Mouse (Mus musculus) small intestine, adult 2 months (tissue): ENCODE data around the gene Zbtb12. TPM values are rescaled to one million over a fixed set of nuclear protein-coding genes. Genes with fewer than 3 reads are reported as not detected.

ENCODE experiments used
- H3K27ac ChIP-seq: fragments of 200-500 bp; 2 replicates; pipeline ENCODE4 v1.5.1; 2012; ENCODE audit warnings: low read depth, low read length, control low read depth, inconsistent platforms; ENCODE audit not compliant: insufficient read depth
- H3K27me3 ChIP-seq: fragments of 200-500 bp; 2 replicates; pipeline ENCODE4 v1.6.1; 2012; ENCODE audit warnings: mild to moderate bottlenecking, moderate library complexity, low read length, inconsistent platforms; ENCODE audit not compliant: control insufficient read depth, insufficient read depth
- H3K36me3 ChIP-seq: fragments of 200-500 bp; 2 replicates; pipeline ENCODE4 v1.6.1; 2012; ENCODE audit warnings: mild to moderate bottlenecking, low read length, control low read depth, inconsistent platforms; ENCODE audit not compliant: control insufficient read depth, insufficient read depth
- H3K4me1 ChIP-seq: fragments of 200-500 bp; 2 replicates; pipeline ENCODE4 v1.6.1; 2012; ENCODE audit warnings: low read length, inconsistent platforms, mixed read lengths; ENCODE audit not compliant: control insufficient read depth, insufficient read depth, insufficient read length
- H3K4me3 ChIP-seq: fragments of 200-500 bp; 2 replicates; pipeline ENCODE4 v1.5.1; 2012; ENCODE audit warnings: low read depth, mild to moderate bottlenecking, control low read depth, inconsistent platforms, low read length, moderate library complexity
- CTCF ChIP-seq: fragments of 200-500 bp; IDR thresholded peaks from 2 replicates; pipeline ENCODE4 v1.5.1; 2012; ENCODE audit warnings: low read depth, mild to moderate bottlenecking, control low read depth, inconsistent platforms, low read length, moderate library complexity, mixed read lengths; ENCODE audit not compliant: insufficient replicate concordance, insufficient read length; ENCODE audit errors: extremely low read depth
- POLR2A ChIP-seq: fragments of 200-500 bp; IDR thresholded peaks from 2 replicates; pipeline ENCODE4 v1.6.1; 2012; ENCODE audit warnings: low read depth, mild to moderate bottlenecking, control low read depth, inconsistent platforms, low read length, moderate library complexity
- WGBS: fragments of 180-500 bp; shearing (Covaris S2); methylation state at CpG from one replicate; pipeline ENCODE4 v1.1.7; 2018; 5-methylcytosine and 5-hydroxymethylcytosine counted together
- polyA plus RNA-seq: library from polyadenylated mRNA; depleted of rRNA; stranded (reverse); fragments of >200 nt; gene quantifications from 2 replicates; pipeline ENCODE4 v1.2.3, GENCODE M21; 2012

The Zbtb12 gene
- polyA plus RNA-seq, 1 experiment: 6.8 TPM

- WGBS: 76% methylated on average over 6 of the region's 6 CpGs
- no peaks in the 10 kb centered on the region for H3K27me3 ChIP-seq
- no peak overlapping the region for H3K4me3 ChIP-seq
- TF ChIP-seq POLR2A (no peak), CTCF (no peak)
- peaks cover 11% of the 10 kb centered on the region for H3K4me1 ChIP-seq
- no peak overlapping the region for H3K27ac ChIP-seq
- H3K36me3 ChIP-seq: peaks cover 58% of the 10 kb centered on the region
Observed at GRCm38 (mm10) chr17:34840736-34841307, 38.5 kb upstream of the Zbtb12 start.

GRCm38 (mm10) chr17:34844884-34845283 lies 34.4 kb upstream of the Zbtb12 start:
- no peak for TF ChIP-seq POLR2A
- TF ChIP-seq CTCF: no peak
- H3K36me3 ChIP-seq: peaks cover 67% of the 10 kb centered on the region
- 94% methylated on average over 13 of the region's 13 CpGs for WGBS
- H3K4me1 ChIP-seq: peaks cover 3% of the 10 kb centered on the region
- no peaks in the 10 kb centered on the region for H3K27me3 ChIP-seq
- H3K27ac ChIP-seq: no peak overlapping the region
- H3K4me3 ChIP-seq: no peak overlapping the region

GRCm38 (mm10) chr17:34847192-34847591 lies 32.1 kb upstream of the Zbtb12 start:
- peaks cover 50% of the 10 kb centered on the region for H3K36me3 ChIP-seq
- no peaks in the 10 kb centered on the region for H3K27me3 ChIP-seq
- peaks cover 7% of the 10 kb centered on the region; the same call in 1 of the 2 replicates for H3K4me1 ChIP-seq
- TF ChIP-seq CTCF (no peak), POLR2A (no peak)
- WGBS: 88% methylated on average over 6 of the region's 6 CpGs
- no peak overlapping the region for H3K27ac ChIP-seq
- no peak overlapping the region for H3K4me3 ChIP-seq

- Histone ChIP-seq H3K36me3 (peaks cover 50% of the 10 kb centered on the region), H3K4me1 (peaks cover 7% of the 10 kb centered on the region; the same call in 1 of the 2 replicates), H3K27me3 (no peaks in the 10 kb centered on the region), H3K4me3 (no peak overlapping the region), H3K27ac (no peak overlapping the region)
- TF ChIP-seq POLR2A: no peak
- no peak for TF ChIP-seq CTCF
- 92% methylated on average over 7 of the region's 7 CpGs for WGBS
Observed at GRCm38 (mm10) chr17:34847615-34848014, 31.7 kb upstream of the Zbtb12 start.

- Histone ChIP-seq H3K4me3 (peak within 1 kb of the TSS; percentile 74), H3K27me3 (no peaks in the 10 kb centered on the region), H3K36me3 (peaks cover 42% of the 10 kb centered on the region), H3K4me1 (peaks cover 7% of the 10 kb centered on the region; the same call in 1 of the 2 replicates), H3K27ac (peak within 1 kb of the TSS; percentile 60)
- TF ChIP-seq POLR2A: peak; percentile 61
- TF ChIP-seq CTCF: no peak
- under 1% methylated on average over 65 of the region's 65 CpGs for whole genome bisulfite sequencing
Observed at GRCm38 (mm10) chr17:34849722-34850516, 29.4 kb upstream of the Zbtb12 start, which contains the start of the genes Skiv2l and Nelfe. TSS of gene Skiv2l (minus strand) at chr17:34850210. TSS of gene Nelfe (plus strand) at chr17:34850391.

- Histone ChIP-seq H3K36me3 (peaks cover 43% of the 10 kb centered on the region), H3K4me1 (peaks cover 7% of the 10 kb centered on the region; the same call in 1 of the 2 replicates), H3K27ac (peak overlapping the region; percentile 60), H3K4me3 (peak overlapping the region; percentile 74), H3K27me3 (no peaks in the 10 kb centered on the region)
- TF ChIP-seq POLR2A (no peak), CTCF (no peak)
- 2% methylated on average over 25 of the region's 25 CpGs for WGBS
Observed at GRCm38 (mm10) chr17:34850517-34851125, 28.7 kb upstream of the Zbtb12 start.

- Histone ChIP-seq H3K27ac (no peak overlapping the region), H3K4me3 (no peak overlapping the region), H3K27me3 (no peaks in the 10 kb centered on the region), H3K4me1 (peaks cover 7% of the 10 kb centered on the region; the same call in 1 of the 2 replicates), H3K36me3 (peaks cover 40% of the 10 kb centered on the region)
- 81% methylated on average over 8 of the region's 8 CpGs for WGBS
- TF ChIP-seq CTCF (no peak), POLR2A (no peak)
Observed at GRCm38 (mm10) chr17:34853511-34853910, 25.8 kb upstream of the Zbtb12 start.
